Mouse (Mus musculus) liver, embryonic 15.5 days (tissue): ENCODE data around the gene Zkscan4. TPM values are rescaled to one million over a fixed set of nuclear protein-coding genes. Genes with fewer than 3 reads are reported as not detected.
"Not testable (repeated sequence)": the region's sequence is repeated elsewhere in the genome, so short reads cannot be mapped to it uniquely, and the experiment has no call there.

Experiments used
- ATAC-seq: fragments of 200-750 bp; cut with Nextera tagmentation; 2 replicates; pipeline ENCODE4 v1.8.0; 2017; ENCODE audit warnings: moderate number of reproducible peaks, mild to moderate bottlenecking, moderate library complexity; ENCODE audit not compliant: insufficient read depth
- H3K27ac ChIP-seq: fragments of 300-500 bp; sonication (generic); replicated peaks from 2 replicates; pipeline ENCODE4 v1.5.1; 2015; ENCODE audit warnings: mild to moderate bottlenecking, inconsistent platforms
- H3K27me3 ChIP-seq: fragments of 300-500 bp; sonication (generic); 2 replicates; pipeline ENCODE4 v1.6.1; 2015; ENCODE audit warnings: mild to moderate bottlenecking, inconsistent platforms
- H3K36me3 ChIP-seq: fragments of 300-500 bp; sonication (generic); replicated peaks from 2 replicates; pipeline ENCODE4 v1.6.1; 2015; ENCODE audit warnings: moderate library complexity, mild to moderate bottlenecking, inconsistent platforms
- H3K4me1 ChIP-seq: fragments of 300-500 bp; sonication (generic); replicated peaks from 2 replicates; pipeline ENCODE4 v1.6.1; 2015; ENCODE audit warnings: inconsistent platforms
- H3K4me2 ChIP-seq: fragments of 300-500 bp; sonication (generic); 2 replicates; pipeline ENCODE4 v1.6.1; 2015; ENCODE audit warnings: moderate library complexity, mild to moderate bottlenecking, inconsistent platforms
- H3K4me3 ChIP-seq: fragments of 300-500 bp; sonication (generic); replicated peaks from 2 replicates; pipeline ENCODE4 v1.5.1; 2015; ENCODE audit warnings: mild to moderate bottlenecking, inconsistent platforms
- H3K9ac ChIP-seq: fragments of 300-500 bp; sonication (generic); 2 replicates; pipeline ENCODE4 v1.6.1; 2015; ENCODE audit warnings: moderate library complexity, mild to moderate bottlenecking, inconsistent platforms
- H3K9me3 ChIP-seq: fragments of 300-500 bp; sonication (generic); replicated peaks from 2 replicates; pipeline ENCODE4 v1.6.1; 2016; ENCODE audit warnings: inconsistent platforms
- WGBS: fragments of 180-500 bp; shearing (Covaris S2); methylation state at CpG from one replicate; pipeline ENCODE4 v1.1.7; 2015; ENCODE audit warnings: mixed read lengths; ENCODE audit not compliant: insufficient replicate concordance; 5-methylcytosine and 5-hydroxymethylcytosine counted together
- polyA plus RNA-seq: library from polyadenylated mRNA; unstranded; fragments of >200 nt; fragmentation: Nextera tagmentation; extraction: Ambion mirVana; gene quantifications from 2 replicates; pipeline ENCODE4 v1.2.1, GENCODE M21; 2015

Gene Zkscan4
- polyA plus RNA-seq, 1 experiment from 2014 or later, result 0.31 TPM

DNA sequence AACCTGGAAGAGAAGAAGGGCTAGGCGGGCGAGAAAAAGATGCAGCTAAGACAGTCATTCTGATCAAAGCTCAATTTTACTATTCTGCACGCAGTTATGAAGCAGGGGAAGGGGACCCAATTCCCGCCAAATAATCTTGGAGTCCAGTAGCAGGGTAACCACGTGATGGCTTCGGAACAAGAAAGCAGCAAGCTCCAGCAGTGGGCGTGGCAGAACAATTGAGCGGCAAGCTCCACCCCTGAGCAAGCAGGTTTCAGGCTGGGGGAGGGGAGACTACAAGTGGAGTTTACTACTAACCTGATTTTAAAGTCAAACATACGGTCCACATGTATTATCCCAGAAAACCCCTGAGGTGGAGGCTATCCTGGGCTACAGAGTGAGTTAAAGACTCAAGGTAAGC, 16.2 kb upstream of the Zkscan4 start:
- H3K4me1 ChIP-seq, H3K36me3 ChIP-seq, H3K27ac ChIP-seq, H3K4me3 ChIP-seq, H3K4me2 ChIP-seq, H3K9ac ChIP-seq, ATAC-seq, H3K9me3 ChIP-seq: not testable (repeated sequence)
- 44% methylated on average over 9 of the region's 9 CpGs for WGBS
- peaks cover 39% of the 10 kb centered on the region for H3K27me3 ChIP-seq

DNA sequence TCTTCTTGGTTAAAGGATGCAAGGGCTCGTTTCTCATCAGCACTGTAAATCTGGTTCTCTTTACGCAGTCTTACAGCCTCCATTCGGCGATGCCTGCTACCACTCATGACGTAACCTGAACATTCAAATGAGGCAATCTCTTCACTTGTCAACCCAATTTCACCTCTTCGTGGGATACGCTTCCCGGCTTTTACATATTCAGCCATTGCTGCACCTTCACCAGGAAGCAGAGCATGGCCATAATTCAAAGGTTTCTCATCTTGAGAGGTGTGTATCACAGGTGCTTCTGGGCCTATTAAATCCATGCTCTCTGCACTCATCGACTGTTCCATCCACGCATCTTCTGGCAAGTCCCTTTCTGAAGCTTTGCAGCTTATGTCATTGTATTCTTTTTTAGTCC, 11.4 kb upstream of the Zkscan4 start:
- Histone ChIP-seq H3K4me1 (peaks cover 23% of the 10 kb centered on the region), H3K4me2 (peak overlapping the region; percentile 93; the same call in 1 of the 2 replicates), H3K27me3 (peaks cover 50% of the 10 kb centered on the region), H3K9ac (no peak overlapping the region), H3K36me3 (no peaks in the 10 kb centered on the region), H3K4me3 (no peak overlapping the region), H3K9me3 (no peaks in the 10 kb centered on the region), H3K27ac (no peak overlapping the region)
- no peak for ATAC-seq
- WGBS, result 72% methylated on average over 10 of the region's 10 CpGs

DNA sequence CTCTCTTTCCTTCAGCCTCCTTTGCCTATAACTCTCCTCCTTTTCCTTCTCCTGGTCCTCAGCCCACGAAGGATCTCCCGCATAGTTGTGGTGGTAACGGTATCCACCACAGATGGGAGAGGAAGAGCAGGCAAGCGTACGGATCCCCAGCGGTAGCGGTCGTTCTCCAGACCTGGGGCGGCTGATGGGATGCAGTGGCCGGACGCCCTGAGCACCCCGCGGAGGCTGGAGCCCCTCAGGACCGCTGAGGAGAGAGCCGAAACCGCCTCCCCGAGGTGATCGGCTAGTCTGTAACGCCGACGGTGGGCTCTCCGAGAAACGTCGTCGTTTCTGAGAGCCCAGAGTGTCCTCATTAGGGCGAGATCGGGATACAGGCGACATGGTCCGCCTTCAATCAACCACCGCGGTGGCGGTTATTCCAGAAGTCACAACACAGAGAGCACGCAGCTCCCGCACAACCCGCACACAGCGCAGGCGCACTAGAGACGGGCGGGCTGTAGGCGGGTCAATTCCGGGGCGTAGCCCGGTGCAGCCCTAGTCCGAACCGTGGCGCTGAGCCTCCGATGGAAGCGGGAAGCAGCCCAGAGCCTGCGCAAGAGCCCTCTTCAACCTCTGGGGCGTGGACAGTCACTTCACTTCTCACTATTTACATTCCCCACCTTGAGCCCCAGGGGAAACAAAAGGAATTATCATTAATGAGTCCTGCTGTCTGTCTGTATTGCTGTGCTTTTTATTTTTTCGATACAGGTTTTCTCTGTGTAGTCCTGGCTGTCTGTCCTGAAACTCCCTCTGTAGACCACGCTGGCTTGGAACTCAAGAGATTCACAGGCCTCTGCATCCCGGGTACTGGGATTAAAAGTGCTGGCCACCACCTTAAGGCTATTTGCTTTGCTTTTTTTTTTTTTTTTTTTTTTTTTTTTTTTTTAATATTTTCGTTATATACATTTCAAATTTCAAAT, 10.4 kb upstream of the Zkscan4 start, which contains the start of gene Nkapl:
TSS of gene Nkapl (minus strand) at position 449 of the 959 bp plus-strand sequence.
- no peaks in the 10 kb centered on the region for H3K36me3 ChIP-seq
- WGBS, result under 1% methylated on average over 54 of the region's 54 CpGs
- H3K4me1 ChIP-seq, result peaks cover 27% of the 10 kb centered on the region
- H3K27ac ChIP-seq, result peak within 1 kb of the TSS; percentile 45; the same call in 1 of the 2 replicates
- peak within 1 kb of the TSS; percentile 75 for H3K9ac ChIP-seq
- H3K4me2 ChIP-seq, result peak within 1 kb of the TSS; percentile 93
- H3K4me3 ChIP-seq, result peak within 1 kb of the TSS; percentile 69
- ATAC-seq, result peak; percentile 99
- peaks cover 50% of the 10 kb centered on the region for H3K27me3 ChIP-seq
- no peaks in the 10 kb centered on the region for H3K9me3 ChIP-seq

DNA sequence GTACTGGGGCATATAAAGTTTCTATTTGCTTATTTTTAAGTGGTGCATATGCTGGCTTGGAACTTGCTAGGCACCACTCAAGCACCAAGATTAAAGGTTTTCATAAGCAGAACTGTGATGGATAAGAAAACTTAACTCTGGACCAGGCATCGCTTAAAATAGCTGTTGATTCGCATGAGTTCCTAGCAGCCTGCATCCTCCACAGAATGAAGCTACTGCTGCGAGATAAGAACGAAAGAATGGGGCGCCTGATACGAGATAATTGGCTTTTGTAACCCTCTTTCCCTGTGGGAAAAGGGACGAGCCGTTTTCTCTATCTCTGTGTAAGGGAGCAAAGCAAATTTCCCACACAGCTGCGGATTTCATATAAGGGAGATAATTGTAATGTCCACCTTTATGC, 9.6 kb upstream of the Zkscan4 start:
- 0 out of 2 replicates have a peak overlapping the region, but pooled peaks have one; percentile 69 for H3K4me3 ChIP-seq
- H3K9ac ChIP-seq, result 0 out of 2 replicates have a peak overlapping the region, but pooled peaks have one; percentile 75
- 6% methylated on average over 9 of the region's 9 CpGs for WGBS

DNA sequence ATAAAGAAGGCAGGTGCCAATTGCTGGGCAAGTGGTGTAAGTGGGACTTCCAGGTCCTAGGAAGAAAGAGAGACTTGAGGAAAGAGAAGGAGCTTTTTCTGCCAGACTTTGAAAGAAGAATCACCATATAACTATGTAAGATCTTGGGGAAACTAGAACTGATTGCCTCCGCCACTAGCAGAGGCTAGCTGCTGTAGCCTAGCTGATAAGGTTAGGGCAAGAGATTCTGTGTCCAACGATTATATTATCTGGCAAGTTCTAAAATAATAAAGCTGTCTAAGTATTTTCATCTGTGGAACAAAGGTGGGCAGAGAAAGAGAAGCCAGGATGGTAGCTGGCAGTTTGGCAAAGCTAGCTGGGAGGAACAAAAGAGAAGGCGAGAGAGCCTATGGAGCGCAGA, 6.3 kb upstream of the Zkscan4 start:
- no peak overlapping the region for H3K9ac ChIP-seq
- no peaks in the 10 kb centered on the region for H3K9me3 ChIP-seq
- no peak overlapping the region for H3K4me2 ChIP-seq
- WGBS, result 26% methylated on average over 4 of the region's 4 CpGs
- peaks cover 24% of the 10 kb centered on the region for H3K27me3 ChIP-seq
- no peak overlapping the region for H3K4me3 ChIP-seq
- H3K4me1 ChIP-seq, result peaks cover 24% of the 10 kb centered on the region
- H3K36me3 ChIP-seq, result no peaks in the 10 kb centered on the region
- H3K27ac ChIP-seq, result no peak overlapping the region
- ATAC-seq, result no peak

More for the DNA sequence above, 9.6 kb upstream of the Zkscan4 start:
- peaks cover 27% of the 10 kb centered on the region for H3K4me1 ChIP-seq
- H3K27me3 ChIP-seq, result peaks cover 44% of the 10 kb centered on the region
- peak overlapping the region; percentile 93 for H3K4me2 ChIP-seq
- ATAC-seq, result no peak
- H3K36me3 ChIP-seq, result no peaks in the 10 kb centered on the region
- no peaks in the 10 kb centered on the region for H3K9me3 ChIP-seq
- H3K27ac ChIP-seq, result no peak overlapping the region

DNA sequence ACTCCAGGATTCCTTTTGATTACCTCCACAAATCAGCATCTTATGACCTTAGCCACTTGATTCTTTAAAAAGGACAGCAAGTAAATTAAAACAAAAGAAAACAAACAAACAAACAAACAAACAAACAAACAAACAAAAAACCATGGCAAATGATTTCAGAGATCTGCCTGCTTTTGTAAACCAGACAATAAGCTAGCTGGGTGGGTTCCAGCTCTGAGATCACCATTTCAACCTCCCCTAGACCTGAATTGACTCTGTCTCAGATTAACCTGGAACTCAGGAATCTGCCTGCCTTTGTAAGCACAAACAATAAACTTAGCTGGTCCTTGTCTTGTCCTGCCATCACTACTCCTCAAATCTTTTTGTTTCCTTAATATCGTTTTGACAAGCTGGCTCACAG, 8.2 kb downstream of the Zkscan4 start:
- Histone ChIP-seq H3K4me3 (no peak overlapping the region), H3K27me3 (no peaks in the 10 kb centered on the region), H3K36me3 (no peaks in the 10 kb centered on the region), H3K9ac (no peak overlapping the region), H3K4me2 (no peak overlapping the region), H3K27ac (no peak overlapping the region), H3K9me3 (no peaks in the 10 kb centered on the region), H3K4me1 (no peaks in the 10 kb centered on the region)
- 64% methylated on average over 1 of the region's 1 CpGs for WGBS
- no peak for ATAC-seq

DNA sequence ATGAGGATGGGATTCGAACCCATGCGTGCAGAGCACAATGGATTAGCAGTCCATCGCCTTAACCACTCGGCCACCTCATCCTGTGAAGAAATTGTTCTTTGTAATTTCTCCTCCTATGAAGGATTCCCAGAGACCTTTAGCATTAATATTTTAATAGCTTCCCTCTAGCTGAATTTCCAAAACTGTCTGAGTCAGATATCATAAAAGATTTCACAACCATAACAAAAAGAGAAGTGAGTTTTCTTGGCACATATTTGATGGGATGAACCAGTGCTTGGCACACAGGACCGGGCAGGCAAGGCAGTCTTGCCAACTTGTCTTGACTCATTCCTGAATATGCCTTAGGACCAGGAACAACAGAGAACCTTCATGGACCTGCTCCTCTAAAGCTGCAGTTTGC, 14.1 kb downstream of the Zkscan4 start:
- ATAC-seq, result no peak

DNA sequence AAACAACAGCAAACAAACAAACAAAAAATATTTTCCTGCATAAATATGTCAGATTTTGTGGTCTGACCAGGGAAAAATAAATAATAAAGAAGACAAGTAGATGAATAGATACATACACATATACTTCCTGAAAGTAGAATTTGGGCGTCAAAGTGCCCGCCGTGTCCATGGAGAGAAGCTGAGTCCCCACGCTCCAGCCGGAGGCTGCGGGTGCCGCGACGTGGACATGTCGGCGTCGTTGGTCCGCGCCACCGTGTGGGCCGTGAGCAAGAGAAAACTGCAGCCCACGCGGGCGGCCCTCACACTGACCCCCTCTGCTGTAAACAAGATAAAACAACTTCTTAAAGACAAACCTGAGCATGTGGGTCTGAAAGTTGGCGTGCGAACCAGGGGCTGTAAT, 16.4 kb downstream of the Zkscan4 start, which contains the start of gene AK157302:
TSS of gene AK157302 (plus strand) at position 144 of the 400 bp plus-strand sequence.
- no peaks in the 10 kb centered on the region for H3K9me3 ChIP-seq
- no peaks in the 10 kb centered on the region for H3K27me3 ChIP-seq
- no peaks in the 10 kb centered on the region for H3K36me3 ChIP-seq
- 80% methylated on average over 21 of the region's 21 CpGs for WGBS
- no peak within 1 kb of the TSS for H3K4me3 ChIP-seq
- ATAC-seq, result no peak
- no peaks in the 10 kb centered on the region for H3K4me1 ChIP-seq
- no peak within 1 kb of the TSS for H3K27ac ChIP-seq
- no peak within 1 kb of the TSS for H3K9ac ChIP-seq
- no peak within 1 kb of the TSS for H3K4me2 ChIP-seq

More for the DNA sequence above, 14.1 kb downstream of the Zkscan4 start:
- Histone ChIP-seq H3K4me1 (no peaks in the 10 kb centered on the region), H3K4me2 (no peak overlapping the region), H3K9ac (no peak overlapping the region), H3K27me3 (no peaks in the 10 kb centered on the region), H3K36me3 (no peaks in the 10 kb centered on the region), H3K4me3 (no peak overlapping the region), H3K27ac (no peak overlapping the region), H3K9me3 (no peaks in the 10 kb centered on the region)
- 74% methylated on average over 5 of the region's 5 CpGs for WGBS

DNA sequence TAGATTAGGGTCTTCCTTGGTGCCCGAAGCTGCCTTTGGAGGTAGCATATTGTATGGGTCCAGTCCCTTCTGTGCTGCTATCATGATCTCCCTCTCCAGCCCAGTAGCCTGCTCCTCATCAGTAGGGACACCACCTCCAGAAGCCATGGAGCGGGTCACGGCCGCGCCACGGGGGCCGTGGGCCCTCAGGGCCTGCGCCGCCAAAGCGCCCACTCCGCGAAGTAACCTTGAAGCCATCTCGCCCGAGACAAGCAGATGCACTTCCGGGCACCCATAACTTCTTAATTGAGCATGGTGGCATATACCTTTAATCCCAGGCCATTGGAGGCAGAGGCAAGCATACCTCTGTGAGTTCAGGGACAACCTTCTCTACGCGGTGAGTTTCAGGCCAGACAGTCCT, 22.5 kb downstream of the Zkscan4 start, which contains the start of gene Gm11273:
TSS of gene Gm11273 (minus strand) at position 237 of the 400 bp plus-strand sequence.
- H3K36me3 ChIP-seq, H3K27me3 ChIP-seq, H3K4me2 ChIP-seq, H3K4me1 ChIP-seq, H3K4me3 ChIP-seq, H3K27ac ChIP-seq, H3K9ac ChIP-seq, ATAC-seq, H3K9me3 ChIP-seq: not testable (repeated sequence)
- 84% methylated on average over 17 of the region's 17 CpGs for WGBS

DNA sequence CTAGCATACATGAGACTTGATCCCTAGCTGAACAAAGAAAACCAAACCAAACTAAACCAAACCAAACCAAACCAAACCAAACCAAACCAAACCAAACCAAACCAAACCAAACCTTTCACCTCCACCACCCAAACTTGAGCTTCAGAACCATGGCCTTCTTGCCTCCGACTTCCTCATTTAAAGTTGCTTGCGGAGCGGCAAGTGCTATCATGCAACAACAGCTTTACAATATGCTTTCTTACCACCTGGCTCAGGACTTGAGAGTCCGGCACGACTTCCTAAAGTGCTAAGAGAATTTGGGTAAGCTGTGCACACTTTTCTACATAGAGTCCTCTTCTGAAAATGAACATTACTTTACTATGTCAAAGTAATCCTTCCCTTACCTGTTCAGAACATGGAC, 23.6 kb downstream of the Zkscan4 start:
- peaks cover 7% of the 10 kb centered on the region for H3K4me1 ChIP-seq
- no peak overlapping the region for H3K4me3 ChIP-seq
- H3K36me3 ChIP-seq, result no peaks in the 10 kb centered on the region
- H3K9ac ChIP-seq, result no peak overlapping the region
- no peak overlapping the region for H3K27ac ChIP-seq
- WGBS, result 59% methylated on average over 5 of the region's 5 CpGs
- no peak overlapping the region for H3K4me2 ChIP-seq
- no peaks in the 10 kb centered on the region for H3K27me3 ChIP-seq
- no peak for ATAC-seq
- no peaks in the 10 kb centered on the region for H3K9me3 ChIP-seq

DNA sequence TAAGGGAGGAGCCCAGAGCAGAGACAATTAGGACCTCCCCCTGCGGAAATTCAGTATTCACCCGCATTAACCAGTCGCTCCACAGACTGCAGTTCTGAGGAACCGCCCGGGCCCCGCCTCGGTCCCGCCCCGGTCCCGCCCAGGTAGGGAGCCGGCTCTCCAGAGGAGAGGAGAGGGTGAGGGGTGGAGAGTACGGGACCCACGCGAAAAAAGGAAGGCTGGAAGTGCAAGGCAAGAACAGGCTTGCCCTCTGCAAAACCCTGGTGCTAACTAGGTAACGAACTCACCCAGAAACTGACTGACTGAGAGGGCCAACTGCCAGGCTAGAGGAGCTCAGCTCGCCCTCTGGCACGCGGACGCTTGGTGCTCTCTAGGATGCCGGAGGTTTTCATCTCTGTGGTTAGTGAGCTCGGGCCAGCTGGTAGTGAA, 27.5 kb downstream of the Zkscan4 start:
- no peaks in the 10 kb centered on the region for H3K9me3 ChIP-seq
- H3K4me3 ChIP-seq, result peak overlapping the region; percentile 71
- peak; percentile 99 for ATAC-seq
- H3K36me3 ChIP-seq, result no peaks in the 10 kb centered on the region
- 0 out of 2 replicates have a peak overlapping the region, but pooled peaks have one; percentile 51 for H3K27ac ChIP-seq
- peak overlapping the region; percentile 65 for H3K4me2 ChIP-seq
- no peaks in the 10 kb centered on the region for H3K27me3 ChIP-seq
- peaks cover 7% of the 10 kb centered on the region for H3K4me1 ChIP-seq
- WGBS, result under 1% methylated on average over 21 of the region's 21 CpGs
- H3K9ac ChIP-seq, result peak overlapping the region; percentile 62
